In the genomic region with DNA sequence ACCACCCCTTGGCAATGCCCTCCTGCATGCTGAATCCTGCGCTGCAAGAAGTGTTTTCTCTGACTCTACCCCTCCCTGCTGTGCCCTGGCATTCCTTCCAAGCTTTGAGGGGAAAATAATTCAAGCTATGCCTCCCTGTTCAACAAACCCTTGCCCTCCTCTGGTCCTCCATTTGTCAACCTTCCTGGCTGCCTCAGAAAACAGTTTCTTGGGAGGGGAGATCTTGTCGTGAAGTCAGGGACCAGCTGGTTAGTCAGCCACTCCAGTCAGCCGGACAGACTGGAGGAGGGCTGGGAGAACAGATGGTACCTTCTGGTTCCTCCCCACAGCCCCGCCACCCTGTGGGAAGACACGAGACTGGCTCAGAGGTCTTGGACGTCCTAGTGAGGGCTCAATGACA, we compare ENCODE assay signal across 17 mouse cellular contexts. TPM values are rescaled to one million over a fixed set of nuclear protein-coding genes. Genes with fewer than 3 reads are reported as not detected.
DNase-seq lines count a peak whose midpoint lies in the region; ATAC-seq and TF ChIP-seq lines count a peak whose summit lies in the region.
"Had no signal": no experiment of that assay in that cellular context is flagged by ENCODE, and none has a peak within 500 bp of the region (broad histone marks: within the 10 kb centered on the region; RNA-seq: fewer than 3 reads in every experiment).

No protein-coding gene starts in this region.

- no peaks in the 10 kb centered on the region; the same call in 1 of the 2 replicates for H3K36me3 ChIP-seq in hindbrain, embryonic 15.5 days
- 0 out of 2 replicates have a peak, but pooled peaks cover 4% of the 10 kb centered on the region for H3K36me3 ChIP-seq in hindbrain, embryonic 12.5 days
- H3K36me3 ChIP-seq in midbrain, postnatal 0 days (ENCODE audit: insufficient read depth, low read length): peaks cover 2% of the 10 kb centered on the region; the same call in 1 of the 2 replicates
- no peaks in the 10 kb centered on the region for H3K36me3 ChIP-seq in midbrain, embryonic 14.5 days (ENCODE audit: control insufficient read depth, insufficient read depth, low read length)
- H3K36me3 ChIP-seq in forebrain, embryonic 15.5 days: no peaks in the 10 kb centered on the region
- H3K36me3 ChIP-seq in intestine, embryonic 16.5 days (ENCODE audit: control insufficient read depth, insufficient read depth, low read length): peaks cover 2% of the 10 kb centered on the region; the same call in 1 of the 2 replicates
- H3K36me3 ChIP-seq: midbrain, embryonic 15.5 days; neural tube, embryonic 12.5 days had no signal

- H3K9ac ChIP-seq in hindbrain, embryonic 15.5 days: no peak overlapping the region
- no peak overlapping the region for H3K9ac ChIP-seq in hindbrain, embryonic 12.5 days
- no peak overlapping the region for H3K9ac ChIP-seq in midbrain, postnatal 0 days (replicated peaks; ENCODE audit: low read length, poor library complexity, severe bottlenecking)
- H3K9ac ChIP-seq in midbrain, embryonic 14.5 days (replicated peaks; ENCODE audit: low read length): no peak overlapping the region
- no peak overlapping the region for H3K9ac ChIP-seq in forebrain, embryonic 15.5 days (replicated peaks)
- H3K9ac ChIP-seq in intestine, embryonic 16.5 days (ENCODE audit: low read depth, low read length): no peak overlapping the region
- H3K9ac ChIP-seq: heart, embryonic 12.5 days; lung, embryonic 14.5 days; midbrain, embryonic 15.5 days; neural tube, embryonic 12.5 days had no signal

- no peak for TF ChIP-seq CTCF in midbrain, postnatal 0 days (IDR thresholded peaks at IDR 0.05)
- peak; percentile 19; the same call in 1 of the 2 replicates for TF ChIP-seq CTCF in cerebellum, adult 2 months (IDR thresholded peaks at IDR 0.05; ENCODE audit: borderline replicate concordance, insufficient read depth, low read depth, low read length)

- peaks cover 22% of the 10 kb centered on the region for H3K4me1 ChIP-seq in hindbrain, embryonic 15.5 days (replicated peaks)
- H3K4me1 ChIP-seq in hindbrain, embryonic 12.5 days: peaks cover 18% of the 10 kb centered on the region
- peaks cover 5% of the 10 kb centered on the region; the same call in 1 of the 2 replicates for H3K4me1 ChIP-seq in midbrain, postnatal 0 days (ENCODE audit: insufficient read depth, low read length)
- H3K4me1 ChIP-seq in midbrain, embryonic 14.5 days (ENCODE audit: control insufficient read depth, insufficient read depth, low read length): peaks cover 12% of the 10 kb centered on the region
- H3K4me1 ChIP-seq in cerebellum, adult 2 months (ENCODE audit: control insufficient read depth, insufficient read depth, low read length): peaks cover 70% of the 10 kb centered on the region
- H3K4me1 ChIP-seq in forebrain, embryonic 15.5 days: peaks cover 28% of the 10 kb centered on the region
- peaks cover 37% of the 10 kb centered on the region for H3K4me1 ChIP-seq in intestine, embryonic 16.5 days (ENCODE audit: control insufficient read depth, insufficient read depth, low read length)

- TF ChIP-seq POLR2A in cerebellum, adult 2 months (IDR thresholded peaks at IDR 0.05; ENCODE audit: borderline replicate concordance, insufficient read depth, low read length): no peak

- no peaks in the 10 kb centered on the region for H3K9me3 ChIP-seq in hindbrain, embryonic 15.5 days
- no peaks in the 10 kb centered on the region for H3K9me3 ChIP-seq in hindbrain, embryonic 12.5 days (replicated peaks)
- no peaks in the 10 kb centered on the region for H3K9me3 ChIP-seq in midbrain, postnatal 0 days (ENCODE audit: low read length)
- no peaks in the 10 kb centered on the region for H3K9me3 ChIP-seq in midbrain, embryonic 14.5 days (ENCODE audit: control insufficient read depth, low read length)
- no peaks in the 10 kb centered on the region for H3K9me3 ChIP-seq in forebrain, embryonic 15.5 days
- no peaks in the 10 kb centered on the region for H3K9me3 ChIP-seq in intestine, embryonic 16.5 days (ENCODE audit: control insufficient read depth, low read length)
- H3K9me3 ChIP-seq: heart, embryonic 12.5 days; midbrain, embryonic 15.5 days; neural tube, embryonic 12.5 days had no signal

- H3K4me3 ChIP-seq in hindbrain, embryonic 15.5 days: no peak overlapping the region
- no peak overlapping the region for H3K4me3 ChIP-seq in hindbrain, embryonic 12.5 days
- H3K4me3 ChIP-seq in midbrain, postnatal 0 days (ENCODE audit: low read depth, low read length): no peak overlapping the region
- H3K4me3 ChIP-seq in midbrain, embryonic 14.5 days (replicated peaks; ENCODE audit: low read depth, low read length): no peak overlapping the region
- peak overlapping the region; percentile 5 for H3K4me3 ChIP-seq in cerebellum, adult 2 months (replicated peaks; ENCODE audit: insufficient read depth, low read depth, low read length)
- no peak overlapping the region for H3K4me3 ChIP-seq in forebrain, embryonic 15.5 days
- no peak overlapping the region for H3K4me3 ChIP-seq in intestine, embryonic 16.5 days (ENCODE audit: low read length)
- H3K4me3 ChIP-seq: heart, embryonic 12.5 days; midbrain, embryonic 15.5 days; neural tube, embryonic 12.5 days had no signal

- WGBS in hindbrain, embryonic 15.5 days: 31% methylated on average over 6 of the region's 6 CpGs
- WGBS in hindbrain, embryonic 12.5 days: 46% methylated on average over 6 of the region's 6 CpGs
- WGBS in midbrain, postnatal 0 days: 56% methylated on average over 6 of the region's 6 CpGs
- WGBS in midbrain, embryonic 14.5 days: 55% methylated on average over 6 of the region's 6 CpGs
- 10% methylated on average over 6 of the region's 6 CpGs for WGBS in cerebellum, adult 2 months
- 36% methylated on average over 6 of the region's 6 CpGs for WGBS in forebrain, embryonic 15.5 days
- 57% methylated on average over 6 of the region's 6 CpGs for WGBS in intestine, embryonic 16.5 days

- ATAC-seq in hindbrain, embryonic 15.5 days (ENCODE audit: low FRiP score, low read depth): no peak
- ATAC-seq in hindbrain, embryonic 12.5 days (ENCODE audit: low FRiP score): no peak
- ATAC-seq in midbrain, postnatal 0 days (ENCODE audit: low FRiP score): no peak
- ATAC-seq in midbrain, embryonic 14.5 days (ENCODE audit: low FRiP score, low TSS enrichment): no peak
- no peak for ATAC-seq in forebrain, embryonic 15.5 days (replicated peaks)
- no peak for ATAC-seq in intestine, embryonic 16.5 days
- ATAC-seq: midbrain, embryonic 15.5 days had no signal

- DNase-seq in midbrain, postnatal 0 days (ENCODE audit: low spot score): peak; percentile 55
- no peak for DNase-seq in midbrain, embryonic 14.5 days
- peak; percentile 86 to 92 for DNase-seq in cerebellum, adult 2 months
- no peak for DNase-seq in embryo, embryonic 11 days
- DNase-seq: heart, postnatal 36 days; kidney, adult 11 months; liver; lung, embryonic 14.5 days; thymus, postnatal 14 days had no signal

- 0 out of 2 replicates have a peak overlapping the region, but pooled peaks have one; percentile 14 for H3K27ac ChIP-seq in hindbrain, embryonic 15.5 days (replicated peaks)
- no peak overlapping the region for H3K27ac ChIP-seq in hindbrain, embryonic 12.5 days
- no peak overlapping the region for H3K27ac ChIP-seq in midbrain, postnatal 0 days (ENCODE audit: low read depth, low read length)
- H3K27ac ChIP-seq in midbrain, embryonic 14.5 days (replicated peaks; ENCODE audit: low read depth, low read length): no peak overlapping the region
- peak overlapping the region; percentile 92 for H3K27ac ChIP-seq in cerebellum, adult 2 months (ENCODE audit: insufficient read depth, low read length)
- peak overlapping the region; percentile 60 for H3K27ac ChIP-seq in forebrain, embryonic 15.5 days (replicated peaks)
- H3K27ac ChIP-seq in intestine, embryonic 16.5 days (ENCODE audit: low read length): no peak overlapping the region
- H3K27ac ChIP-seq: midbrain, embryonic 15.5 days; neural tube, embryonic 12.5 days had no signal

- H3K27me3 ChIP-seq in hindbrain, embryonic 15.5 days: no peaks in the 10 kb centered on the region
- H3K27me3 ChIP-seq in hindbrain, embryonic 12.5 days: peaks cover 16% of the 10 kb centered on the region; the same call in 1 of the 2 replicates
- H3K27me3 ChIP-seq in midbrain, postnatal 0 days (ENCODE audit: insufficient read depth, low read length): no peaks in the 10 kb centered on the region
- H3K27me3 ChIP-seq in midbrain, embryonic 14.5 days (ENCODE audit: control insufficient read depth, insufficient read depth, low read length): no peaks in the 10 kb centered on the region
- no peaks in the 10 kb centered on the region for H3K27me3 ChIP-seq in cerebellum, adult 2 months (ENCODE audit: control insufficient read depth, insufficient read depth, low read length)
- H3K27me3 ChIP-seq in forebrain, embryonic 15.5 days: no peaks in the 10 kb centered on the region
- H3K27me3 ChIP-seq in intestine, embryonic 16.5 days (replicated peaks; ENCODE audit: control insufficient read depth, insufficient read depth, low read length): no peaks in the 10 kb centered on the region
- H3K27me3 ChIP-seq: midbrain, embryonic 15.5 days; neural tube, embryonic 12.5 days had no signal

- no peak overlapping the region for H3K4me2 ChIP-seq in hindbrain, embryonic 15.5 days
- H3K4me2 ChIP-seq in hindbrain, embryonic 12.5 days (replicated peaks): no peak overlapping the region
- no peak overlapping the region for H3K4me2 ChIP-seq in midbrain, postnatal 0 days (ENCODE audit: low read depth, low read length, poor library complexity, severe bottlenecking)
- no peak overlapping the region for H3K4me2 ChIP-seq in midbrain, embryonic 14.5 days (ENCODE audit: low read length)
- no peak overlapping the region for H3K4me2 ChIP-seq in forebrain, embryonic 15.5 days (replicated peaks)
- H3K4me2 ChIP-seq in intestine, embryonic 16.5 days (ENCODE audit: low read depth, low read length): no peak overlapping the region
- H3K4me2 ChIP-seq: heart, embryonic 12.5 days; lung, embryonic 14.5 days; midbrain, embryonic 15.5 days; neural tube, embryonic 12.5 days had no signal

RNA-seq across cellular contexts. Expression of gene Pdk2, which starts 3.8 kb away (rescaled TPM):
- polyA plus RNA-seq in hindbrain, embryonic 15.5 days (2015; fragmentation: Nextera tagmentation; extraction: Ambion mirVana): 26.2 and 33.4 TPM in 2 replicates
- 22.5 and 25.6 TPM in 2 replicates for polyA plus RNA-seq in hindbrain, embryonic 12.5 days (2016; fragmentation: Nextera tagmentation; extraction: Ambion mirVana)
- 14.1 and 18.1 TPM in 2 replicates for total RNA-seq in midbrain, postnatal 0 days (2014; rRNA removed)
- 30.8 and 32.7 TPM in 2 replicates for polyA plus RNA-seq in midbrain, postnatal 0 days (2015; fragmentation: Nextera tagmentation; extraction: Ambion mirVana)
- 21.5 and 22.7 TPM in 2 replicates for polyA plus RNA-seq in midbrain, embryonic 14.5 days (2014; fragmentation: Nextera tagmentation; extraction: Ambion mirVana)
- polyA plus RNA-seq in cerebellum, adult 2 months (2012; rRNA removed): 219 and 247 TPM in 2 replicates
- polyA plus RNA-seq in forebrain, embryonic 15.5 days (2015; fragmentation: Nextera tagmentation; extraction: Ambion mirVana): 26.4 and 27.3 TPM in 2 replicates
- polyA plus RNA-seq in intestine, embryonic 16.5 days (2015; fragmentation: Nextera tagmentation; extraction: Ambion mirVana): 42.2 and 48.2 TPM in 2 replicates

RNA-seq across cellular contexts. Expression of gene Samd14, which starts 27.6 kb away (rescaled TPM):
- 146 and 176 TPM in 2 replicates for polyA plus RNA-seq in hindbrain, embryonic 15.5 days (2015; fragmentation: Nextera tagmentation; extraction: Ambion mirVana)
- 94.6 and 106 TPM in 2 replicates for polyA plus RNA-seq in hindbrain, embryonic 12.5 days (2016; fragmentation: Nextera tagmentation; extraction: Ambion mirVana)
- total RNA-seq in midbrain, postnatal 0 days (2014; rRNA removed): 221 and 243 TPM in 2 replicates
- polyA plus RNA-seq in midbrain, postnatal 0 days (2015; fragmentation: Nextera tagmentation; extraction: Ambion mirVana): 158 and 161 TPM in 2 replicates
- 135 and 152 TPM in 2 replicates for polyA plus RNA-seq in midbrain, embryonic 14.5 days (2014; fragmentation: Nextera tagmentation; extraction: Ambion mirVana)
- polyA plus RNA-seq in cerebellum, adult 2 months (2012; rRNA removed): 80.7 and 89.4 TPM in 2 replicates
- polyA plus RNA-seq in forebrain, embryonic 15.5 days (2015; fragmentation: Nextera tagmentation; extraction: Ambion mirVana): 120 and 123 TPM in 2 replicates
- 13.2 and 13.6 TPM in 2 replicates for polyA plus RNA-seq in intestine, embryonic 16.5 days (2015; fragmentation: Nextera tagmentation; extraction: Ambion mirVana)

RNA-seq across cellular contexts. Expression of gene Itga3, which starts 39.3 kb away (rescaled TPM):
- polyA plus RNA-seq in hindbrain, embryonic 15.5 days (2015; fragmentation: Nextera tagmentation; extraction: Ambion mirVana): 17.9 and 19.8 TPM in 2 replicates
- 8.0 and 9.0 TPM in 2 replicates for polyA plus RNA-seq in hindbrain, embryonic 12.5 days (2016; fragmentation: Nextera tagmentation; extraction: Ambion mirVana)
- 33.2 and 38.3 TPM in 2 replicates for total RNA-seq in midbrain, postnatal 0 days (2014; rRNA removed)
- polyA plus RNA-seq in midbrain, postnatal 0 days (2015; fragmentation: Nextera tagmentation; extraction: Ambion mirVana): 11.2 and 12.3 TPM in 2 replicates
- polyA plus RNA-seq in midbrain, embryonic 14.5 days (2014; fragmentation: Nextera tagmentation; extraction: Ambion mirVana): 9.0 and 11.7 TPM in 2 replicates
- 49.4 and 55.5 TPM in 2 replicates for polyA plus RNA-seq in cerebellum, adult 2 months (2012; rRNA removed)
- 5.9 and 6.9 TPM in 2 replicates for polyA plus RNA-seq in forebrain, embryonic 15.5 days (2015; fragmentation: Nextera tagmentation; extraction: Ambion mirVana)
- 35.7 and 39.9 TPM in 2 replicates for polyA plus RNA-seq in intestine, embryonic 16.5 days (2015; fragmentation: Nextera tagmentation; extraction: Ambion mirVana)
- total RNA-seq: megakaryocyte progenitor cell, adult 5-6 weeks had no signal

RNA-seq across cellular contexts. Expression of gene Ppp1r9b, which starts 46.5 kb away (rescaled TPM):
- polyA plus RNA-seq in hindbrain, embryonic 15.5 days (2015; fragmentation: Nextera tagmentation; extraction: Ambion mirVana): 20.7 and 21.4 TPM in 2 replicates
- polyA plus RNA-seq in hindbrain, embryonic 12.5 days (2016; fragmentation: Nextera tagmentation; extraction: Ambion mirVana): 16.8 and 18.5 TPM in 2 replicates
- 179 and 217 TPM in 2 replicates for total RNA-seq in midbrain, postnatal 0 days (2014; rRNA removed)
- polyA plus RNA-seq in midbrain, postnatal 0 days (2015; fragmentation: Nextera tagmentation; extraction: Ambion mirVana): 18.2 and 20.4 TPM in 2 replicates
- polyA plus RNA-seq in midbrain, embryonic 14.5 days (2014; fragmentation: Nextera tagmentation; extraction: Ambion mirVana): 27.1 and 27.6 TPM in 2 replicates
- polyA plus RNA-seq in cerebellum, adult 2 months (2012; rRNA removed): 149 and 153 TPM in 2 replicates
- polyA plus RNA-seq in forebrain, embryonic 15.5 days (2015; fragmentation: Nextera tagmentation; extraction: Ambion mirVana): 23.0 and 23.9 TPM in 2 replicates
- 5.2 and 5.6 TPM in 2 replicates for polyA plus RNA-seq in intestine, embryonic 16.5 days (2015; fragmentation: Nextera tagmentation; extraction: Ambion mirVana)

Comparison
In these comparisons a context has a peak if more than half of its experiments do, and no peak if none do; other contexts are left out.
1. H3K27ac ChIP-seq: peak in hindbrain, embryonic 15.5 days (single experiment), cerebellum, adult 2 months (single experiment) and forebrain, embryonic 15.5 days (single experiment); none in hindbrain, embryonic 12.5 days (single experiment), midbrain, postnatal 0 days (single experiment), midbrain, embryonic 14.5 days (single experiment) and intestine, embryonic 16.5 days (single experiment).
2. DNase-seq: peak in midbrain, postnatal 0 days (single experiment) and cerebellum, adult 2 months (2 of 2); none in midbrain, embryonic 14.5 days (single experiment) and embryo, embryonic 11 days (single experiment).